Mouse (Mus musculus): ENCODE results near the gene 1700037H04Rik. TPM values are rescaled to one million over a fixed set of nuclear protein-coding genes. Genes with fewer than 3 reads are reported as not detected.

The 1700037H04Rik gene
- total and polyA plus RNA-seq, 3 experiments: 45.5 to 72.6 TPM; not detected in 1

DNA sequence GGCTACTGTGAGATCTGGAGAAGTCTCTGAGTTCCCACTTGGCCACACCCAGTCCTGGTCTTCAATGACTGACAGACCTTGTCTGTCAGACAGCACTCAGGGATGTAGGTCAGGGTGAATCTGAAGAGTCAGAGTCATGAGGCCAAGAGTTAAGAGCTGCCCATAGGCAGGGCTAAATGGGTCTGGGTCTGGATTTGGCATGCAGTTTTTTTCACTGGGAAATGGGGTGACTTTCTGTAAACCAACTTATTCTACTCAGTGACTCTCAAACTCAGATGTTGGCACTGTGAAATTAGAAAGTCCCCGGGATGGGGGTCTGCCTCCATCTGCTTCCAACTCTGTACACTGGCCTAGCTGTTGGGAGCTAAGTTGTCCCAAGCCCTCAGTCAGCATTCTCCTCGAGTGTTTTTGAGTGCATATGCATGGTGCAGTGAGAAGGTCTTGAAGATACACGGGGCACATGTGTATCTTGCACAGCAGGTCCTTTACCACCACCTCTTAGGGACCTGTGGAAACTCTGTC, 31.2 kb downstream of the 1700037H04Rik start:
- H3K4me3 ChIP-seq (ENCODE audit: control insufficient read depth in 1 of 2, insufficient read depth in 1 of 2, low read depth in 2 of 2, low read length in 2 of 2): no peak overlapping the region
- TF ChIP-seq HCFC1 (IDR thresholded peaks at IDR 0.05; ENCODE audit: low read depth, low read length) (no peak), JUND (IDR thresholded peaks at IDR 0.05; ENCODE audit: low read depth, low read length) (no peak), TAL1 (IDR thresholded peaks at IDR 0.05; ENCODE audit: low read length) (no peak), NRF1 (IDR thresholded peaks at IDR 0.05; ENCODE audit: insufficient read depth, low read depth, low read length, poor library complexity, severe bottlenecking) (no peak), CHD1 (IDR thresholded peaks at IDR 0.05; ENCODE audit: low read depth, low read length) (no peak), TBP (IDR thresholded peaks at IDR 0.05; ENCODE audit: low read depth, low read length) (no peak), SMC3 (IDR thresholded peaks at IDR 0.05; ENCODE audit: low read depth, low read length) (no peak), USF2 (IDR thresholded peaks at IDR 0.05; ENCODE audit: borderline replicate concordance in 1 of 2, insufficient read depth in 1 of 2, low read depth in 1 of 2, low read length in 2 of 2) (no peak), RCOR1 (IDR thresholded peaks at IDR 0.05; ENCODE audit: low read depth, low read length) (no peak), BHLHE40 (IDR thresholded peaks at IDR 0.05; ENCODE audit: borderline replicate concordance, low read depth, low read length) (no peak), UBTF (IDR thresholded peaks at IDR 0.05; ENCODE audit: borderline replicate concordance, insufficient read depth, low read depth, low read length) (no peak), SIN3A (IDR thresholded peaks at IDR 0.05; ENCODE audit: low read length) (no peak), POLR2A (IDR thresholded peaks at IDR 0.05; ENCODE audit: control insufficient read depth in 1 of 2, insufficient read depth in 1 of 2, low read depth in 1 of 2, low read length in 2 of 2, poor library complexity in 1 of 2) (no peak), POLR2AphosphoS2 (IDR thresholded peaks at IDR 0.05; ENCODE audit: low read length) (no peak), KAT2A (conservative IDR thresholded peaks at IDR 0.05; ENCODE audit: low read depth, low read length) (no peak)
- H3K27me3 ChIP-seq (ENCODE audit: control insufficient read depth in 1 of 2, insufficient read depth in 2 of 2, low read length in 2 of 2): peaks cover 0 to 2% of the 10 kb centered on the region in 2 experiments; a peak in 2 of 4 replicates
- DNase-seq (ENCODE audit: low read depth, low spot score): no peak
- no peak overlapping the region for H3K9ac ChIP-seq (ENCODE audit: control insufficient read depth, low read depth, low read length, poor library complexity, severe bottlenecking)
- H3K36me3 ChIP-seq (ENCODE audit: control insufficient read depth in 1 of 2, insufficient read depth in 2 of 2, low read length in 2 of 2): peaks cover 0 to 2% of the 10 kb centered on the region in 2 experiments; a peak in 1 of 4 replicates
- H3K79me2 ChIP-seq (ENCODE audit: control insufficient read depth, insufficient read depth, low read length, poor library complexity): no peaks in the 10 kb centered on the region
- H3K27ac ChIP-seq (ENCODE audit: control insufficient read depth, low read depth, low read length): no peak overlapping the region
- peaks cover 5 to 9% of the 10 kb centered on the region in 2 experiments for H3K4me1 ChIP-seq (ENCODE audit: control insufficient read depth in 1 of 2, insufficient read depth in 2 of 2, low read length in 2 of 2)
- no peaks in the 10 kb centered on the region for H3K9me3 ChIP-seq (replicated peaks; ENCODE audit: insufficient read depth, low read length)

GRCm38 (mm10) chr2:131128211-131128610, 31.7 kb downstream of the 1700037H04Rik start:
- Histone ChIP-seq H3K4me1 (ENCODE audit: control insufficient read depth in 1 of 2, insufficient read depth in 2 of 2, low read length in 2 of 2) (peaks cover 5 to 9% of the 10 kb centered on the region in 2 experiments), H3K27ac (ENCODE audit: control insufficient read depth, low read depth, low read length) (no peak overlapping the region), H3K4me3 (ENCODE audit: control insufficient read depth in 1 of 2, insufficient read depth in 1 of 2, low read depth in 2 of 2, low read length in 2 of 2) (no peak overlapping the region), H3K79me2 (ENCODE audit: control insufficient read depth, insufficient read depth, low read length, poor library complexity) (no peaks in the 10 kb centered on the region), H3K9ac (ENCODE audit: control insufficient read depth, low read depth, low read length, poor library complexity, severe bottlenecking) (no peak overlapping the region), H3K9me3 (replicated peaks; ENCODE audit: insufficient read depth, low read length) (no peaks in the 10 kb centered on the region), H3K27me3 (ENCODE audit: control insufficient read depth in 1 of 2, insufficient read depth in 2 of 2, low read length in 2 of 2) (peaks cover 0 to 2% of the 10 kb centered on the region in 2 experiments; a peak in 2 of 4 replicates), H3K36me3 (ENCODE audit: control insufficient read depth in 1 of 2, insufficient read depth in 2 of 2, low read length in 2 of 2) (peaks cover 0 to 2% of the 10 kb centered on the region in 2 experiments; a peak in 1 of 4 replicates)
- DNase-seq (ENCODE audit: low read depth, low spot score): no peak
- TF ChIP-seq MAZ (IDR thresholded peaks at IDR 0.05; ENCODE audit: low read depth, low read length) (no peak), HCFC1 (IDR thresholded peaks at IDR 0.05; ENCODE audit: low read depth, low read length) (no peak), NRF1 (IDR thresholded peaks at IDR 0.05; ENCODE audit: insufficient read depth, low read depth, low read length, poor library complexity, severe bottlenecking) (no peak), NELFE (IDR thresholded peaks at IDR 0.05; ENCODE audit: low read depth, low read length) (no peak), E2F4 (IDR thresholded peaks at IDR 0.05; ENCODE audit: borderline replicate concordance, low read depth, low read length) (no peak), SMC3 (IDR thresholded peaks at IDR 0.05; ENCODE audit: low read depth, low read length) (no peak), RCOR1 (IDR thresholded peaks at IDR 0.05; ENCODE audit: low read depth, low read length) (no peak), JUND (IDR thresholded peaks at IDR 0.05; ENCODE audit: low read depth, low read length) (no peak), KAT2A (conservative IDR thresholded peaks at IDR 0.05; ENCODE audit: low read depth, low read length) (no peak), ZMIZ1 (IDR thresholded peaks at IDR 0.05; ENCODE audit: low read depth, low read length) (no peak), RAD21 (IDR thresholded peaks at IDR 0.05; ENCODE audit: low read depth, low read length) (no peak), GABPA (IDR thresholded peaks at IDR 0.05; ENCODE audit: low read depth, low read length) (no peak)
